Mouse (Mus musculus) v-Abl transformed pro-B cells (cell line): ENCODE measurements around the gene Rorb.

ENCODE experiments used
- in situ Hi-C, 2 experiments: fragments of 400-800 bp; cut with MboI; formaldehyde crosslinking; loops; one replicate each; pipeline ENCODE4 v1.15.1; 2025; ENCODE audit not compliant: unreplicated experiment in 2 of 2

Gene Rorb

DNA sequence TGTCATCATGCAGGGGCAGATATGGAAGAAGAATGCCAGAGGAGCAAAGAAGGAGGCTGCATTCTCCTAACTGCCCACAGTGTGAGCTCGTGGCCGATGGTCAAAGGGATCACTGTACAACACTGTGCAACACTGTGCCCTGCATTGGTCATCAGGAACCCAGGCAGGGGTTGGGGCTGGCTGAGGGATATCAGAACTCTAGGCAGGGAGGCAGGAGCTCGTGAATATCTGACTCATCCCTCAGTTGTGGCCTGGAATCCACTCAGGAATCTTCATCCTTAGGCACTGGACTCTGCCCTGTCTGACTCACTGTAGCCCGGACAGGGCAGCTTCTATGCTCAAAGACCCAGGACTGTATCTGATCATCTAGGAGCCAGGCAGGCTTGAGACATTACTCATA lies 220.8 kb downstream of the Rorb start:
- in situ Hi-C loops: no loop called here

- in situ Hi-C loops: no loop called here
These were observed 221.4 kb downstream of the Rorb start for GRCm38 (mm10) chr19:18889632-18890031.

DNA sequence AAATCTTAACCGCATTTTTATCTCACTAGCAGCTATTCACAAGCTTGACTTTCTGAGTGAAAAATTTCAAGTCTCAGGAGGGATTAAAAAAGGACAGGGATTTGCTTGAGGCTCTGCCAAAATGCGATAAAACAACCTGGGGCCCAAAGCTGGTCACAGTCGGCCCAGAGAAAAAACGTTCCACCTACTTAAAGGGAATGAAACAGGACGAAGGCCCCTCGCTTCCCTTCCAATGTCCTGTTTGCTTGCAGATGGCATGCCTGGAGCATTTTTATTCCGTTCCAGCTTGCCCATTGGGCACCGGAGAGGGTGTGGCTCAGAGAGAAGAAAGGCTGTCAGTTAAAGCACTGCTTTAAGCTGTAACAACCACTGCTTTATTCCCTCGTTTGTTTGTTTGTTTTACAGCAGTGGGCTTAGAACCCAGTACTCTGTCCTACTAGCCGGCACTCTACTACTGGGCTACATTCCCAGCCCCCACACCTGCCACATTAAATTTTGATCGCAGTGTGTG lies 221.8 kb downstream of the Rorb start:
- in situ Hi-C loops: no loop called here

- in situ Hi-C loops: no loop called here
These were observed 222.4 kb downstream of the Rorb start for GRCm38 (mm10) chr19:18888491-18889116.

DNA sequence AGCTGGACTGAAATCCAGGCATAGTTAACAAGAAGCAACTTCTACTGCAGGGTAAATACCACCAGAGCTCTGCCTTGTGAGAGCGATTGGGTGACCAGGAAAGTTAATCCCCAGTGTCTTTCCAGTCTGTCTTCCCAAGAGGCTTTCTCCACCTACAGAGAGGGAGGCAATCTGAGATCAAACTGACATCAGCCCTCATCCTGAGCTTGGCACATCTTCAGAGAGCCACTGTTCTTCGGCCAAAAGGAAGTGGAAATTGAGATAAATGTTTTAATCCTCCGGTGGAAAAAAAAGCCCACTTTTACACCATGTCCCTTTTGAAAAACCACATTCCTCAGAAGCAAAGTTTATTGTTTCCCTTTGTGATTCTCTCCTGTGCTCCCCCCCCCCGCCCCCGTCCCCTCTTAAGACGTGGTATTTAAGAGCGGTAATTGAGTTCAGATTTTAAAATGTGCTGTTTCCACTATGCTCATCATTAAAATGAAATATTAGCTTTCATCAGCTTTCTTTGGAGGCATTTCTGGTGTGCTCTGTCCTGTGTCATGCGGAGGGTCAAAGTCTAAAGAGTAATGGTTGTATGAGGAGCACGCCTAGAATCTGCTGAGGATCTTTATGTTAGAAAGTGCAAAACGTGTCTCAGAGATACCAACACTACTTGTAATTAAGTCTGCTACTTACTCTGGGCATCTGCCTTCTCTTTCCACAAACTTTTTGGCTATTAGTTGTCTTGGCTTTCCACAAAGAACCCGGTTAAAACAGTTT lies 223.2 kb downstream of the Rorb start:
- in situ Hi-C loops: no loop called here

GRCm38 (mm10) chr19:18881162-18881561 lies 229.8 kb downstream of the Rorb start:
- in situ Hi-C loops: no loop called here
